Mouse (Mus musculus) heart, adult 2 months (tissue): ENCODE data around the gene Cnksr3. TPM values are rescaled to one million over a fixed set of nuclear protein-coding genes. Genes with fewer than 3 reads are reported as not detected.

Experiments used
- DNase-seq, 2 experiments: peaks; one replicate each; pipeline ENCODE4 v3.0.0; 2021
- H3K27ac ChIP-seq: fragments of 200-600 bp; 2 replicates; pipeline ENCODE4 v1.8.1; 2022
- H3K27me3 ChIP-seq: fragments of 200-500 bp; 2 replicates; pipeline ENCODE4 v1.6.1; 2012; ENCODE audit warnings: mild to moderate bottlenecking, low read length, inconsistent platforms, mixed read lengths; ENCODE audit not compliant: control insufficient read depth, insufficient read depth
- H3K36me3 ChIP-seq: fragments of 200-500 bp; 2 replicates; pipeline ENCODE4 v1.6.1; 2012; ENCODE audit warnings: low read length, inconsistent platforms; ENCODE audit not compliant: control insufficient read depth, insufficient read depth
- H3K4me1 ChIP-seq: fragments of 200-500 bp; 2 replicates; pipeline ENCODE4 v1.6.1; 2011; ENCODE audit warnings: low read length; ENCODE audit not compliant: control insufficient read depth, insufficient read depth
- H3K4me3 ChIP-seq: fragments of 200-600 bp; 2 replicates; pipeline ENCODE4 v1.8.1; 2022
- H3K79me2 ChIP-seq: fragments of 200-500 bp; replicated peaks from 2 replicates; pipeline ENCODE4 v1.6.1; 2012; ENCODE audit warnings: mild to moderate bottlenecking, inconsistent platforms, low read length, moderate library complexity, mixed read lengths; ENCODE audit not compliant: control insufficient read depth, insufficient read depth
- H3K9ac ChIP-seq: fragments of 200-500 bp; 2 replicates; pipeline ENCODE4 v1.6.1; 2012; ENCODE audit warnings: low read depth, mild to moderate bottlenecking, control low read depth, inconsistent platforms, low read length, mixed read lengths
- CTCF ChIP-seq: fragments of 200-600 bp; IDR thresholded peaks from 2 replicates; pipeline ENCODE4 v1.8.1; 2022; ENCODE audit warnings: antibody characterized with exemption, mild to moderate bottlenecking, moderate library complexity
- EP300 ChIP-seq: fragments of 200-500 bp; IDR thresholded peaks from 2 replicates; pipeline ENCODE4 v1.6.1; 2011; ENCODE audit warnings: low read depth, low read length, control low read depth; ENCODE audit not compliant: insufficient read depth
- POLR2A ChIP-seq: fragments of 200-500 bp; IDR thresholded peaks from 2 replicates; pipeline ENCODE4 v1.6.1; 2011; ENCODE audit warnings: mild to moderate bottlenecking, low read depth, low read length, control low read depth; ENCODE audit not compliant: insufficient read depth
- WGBS: fragments of 180-500 bp; shearing (Covaris S2); methylation state at CpG from one replicate; pipeline ENCODE4 v1.1.7; 2018; 5-methylcytosine and 5-hydroxymethylcytosine counted together
- intact Hi-C: fragments of 180-260 bp; cut with DNase I; formaldehyde crosslinking; loops from one replicate; pipeline ENCODE4 v1.15.1; 2025
- polyA plus RNA-seq: library from polyadenylated mRNA; depleted of rRNA; stranded (reverse); fragments of >200 nt; gene quantifications from 2 replicates; pipeline ENCODE4 v1.2.3, GENCODE M21; 2012; rRNA removed
- total RNA-seq, 2 experiments: library from RNA; stranded (reverse); gene quantifications; 2 replicates each; pipeline ENCODE4 v1.2.3; 2021

Cnksr3 gene
- total and polyA plus RNA-seq, 3 experiments = 10.4 to 28.3 (median 22.2) TPM

DNA sequence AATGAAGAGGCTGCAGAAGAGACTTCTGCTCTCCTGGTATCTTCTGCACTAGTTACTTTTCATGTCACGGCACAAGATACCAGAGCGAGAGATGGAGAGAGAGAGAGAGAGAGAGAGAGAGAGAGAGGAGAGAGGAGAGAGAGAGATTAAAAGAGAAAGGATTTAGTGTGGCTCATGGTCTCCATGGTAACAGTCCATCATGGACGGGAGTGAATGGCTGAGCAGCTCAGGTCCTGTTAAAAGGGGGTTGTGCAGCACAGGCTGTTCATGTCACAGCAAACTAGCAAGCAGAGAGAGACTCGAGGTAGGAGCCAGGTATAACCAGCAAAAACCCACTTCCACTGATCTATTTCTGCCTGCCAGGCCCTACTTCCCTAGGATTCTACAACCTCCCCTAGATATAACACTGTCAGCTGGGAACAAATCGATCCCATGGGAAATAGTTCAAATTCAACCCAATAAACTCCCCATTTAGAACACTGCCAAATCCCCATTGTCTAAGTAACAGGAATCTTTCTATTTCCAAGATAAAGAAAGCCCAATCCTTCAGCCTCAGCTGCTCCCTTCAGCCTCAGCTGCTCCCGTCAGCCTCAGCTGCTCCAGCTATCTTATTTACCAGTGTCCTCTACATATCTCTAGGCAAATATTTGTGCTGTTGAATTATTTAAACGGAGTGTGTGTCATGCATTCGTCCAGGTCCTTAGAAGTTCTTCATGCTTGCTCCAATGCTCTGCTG, 141.8 kb downstream of the Cnksr3 start:
- TF ChIP-seq POLR2A (no peak), CTCF (no peak), EP300 (no peak)
- Histone ChIP-seq H3K79me2 (no peaks in the 10 kb centered on the region), H3K9ac (no peak overlapping the region), H3K36me3 (no peaks in the 10 kb centered on the region), H3K4me1 (no peaks in the 10 kb centered on the region), H3K4me3 (no peak overlapping the region), H3K27me3 (no peaks in the 10 kb centered on the region), H3K27ac (no peak overlapping the region)
- 58% methylated on average over 8 of the region's 8 CpGs for WGBS
- DNase-seq = no peak
- intact Hi-C loops = loop anchor here (10.0 kb wide), 1 partner anchor 1035 kb away; no protein-coding TSS in a partner anchor

DNA sequence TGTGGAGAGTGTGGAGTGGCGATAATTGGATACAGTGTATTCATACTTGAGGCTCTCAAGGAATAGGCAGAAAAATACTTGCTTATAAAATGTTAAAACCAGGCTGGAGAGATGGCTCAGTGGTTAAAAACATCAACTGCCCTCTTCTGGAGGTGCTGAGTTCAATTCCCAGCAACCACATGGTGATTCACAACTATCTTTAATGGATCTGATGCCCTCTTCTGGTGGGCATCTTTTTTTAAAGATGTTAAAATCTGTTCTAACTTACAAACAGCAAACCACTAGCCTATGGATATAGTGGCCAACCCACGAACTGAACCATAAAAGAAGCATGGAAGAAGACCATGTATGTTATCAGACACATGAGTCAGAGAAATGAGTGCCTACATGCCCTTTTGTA, 142.9 kb downstream of the Cnksr3 start:
- no peak for DNase-seq
- WGBS = 89% methylated on average over 2 of the region's 2 CpGs
- H3K4me1 ChIP-seq = no peaks in the 10 kb centered on the region
- TF ChIP-seq CTCF = no peak
- no peak for TF ChIP-seq EP300
- TF ChIP-seq POLR2A = no peak
- no peaks in the 10 kb centered on the region for H3K36me3 ChIP-seq
- H3K27me3 ChIP-seq = no peaks in the 10 kb centered on the region
- no peak overlapping the region for H3K27ac ChIP-seq
- intact Hi-C loops = no loop called here
- H3K4me3 ChIP-seq = no peak overlapping the region
- H3K79me2 ChIP-seq = no peaks in the 10 kb centered on the region
- H3K9ac ChIP-seq = no peak overlapping the region

Other genes starting within 250 kb of the Cnksr3 start
- gene Ipcef1, start 159.8 kb downstream of the Cnksr3 start, total RNA-seq = under 1 TPM; 0.31 to 0.34 TPM
- 0.18 and 0.27 TPM in 2 replicates for gene Ipcef1, start 159.8 kb downstream of the Cnksr3 start, polyA plus RNA-seq